Mouse (Mus musculus) megakaryocyte, embryonic 14.5 days (primary cell): Measurements from ENCODE around the gene Acad11. TPM values are rescaled to one million over a fixed set of nuclear protein-coding genes. Genes with fewer than 3 reads are reported as not detected.

Experiments used
- H3K27me3 ChIP-seq: replicated peaks from 2 replicates; pipeline ENCODE3; 2012; ENCODE audit warnings: inconsistent platforms
- H3K36me3 ChIP-seq: replicated peaks from 2 replicates; pipeline ENCODE3; 2012; ENCODE audit warnings: low read length, inconsistent platforms, mixed read lengths
- H3K4me1 ChIP-seq: 2 replicates; pipeline ENCODE4 v1.6.1; 2012; ENCODE audit warnings: inconsistent platforms
- H3K4me3 ChIP-seq: replicated peaks from 2 replicates; pipeline ENCODE3; 2012; ENCODE audit warnings: moderate library complexity, mild to moderate bottlenecking, inconsistent platforms
- H3K9me3 ChIP-seq: 2 replicates; pipeline ENCODE4 v1.6.1; 2012; ENCODE audit warnings: inconsistent platforms
- FLI1 ChIP-seq: IDR thresholded peaks from 2 replicates; pipeline ENCODE4 v1.6.1; 2012; ENCODE audit warnings: low read length, inconsistent platforms, mixed read lengths
- GATA1 ChIP-seq: IDR thresholded peaks from 3 replicates; pipeline ENCODE4 v1.6.1; 2012; ENCODE audit warnings: mixed read lengths, low read length, inconsistent platforms, borderline replicate concordance
- polyA plus RNA-seq: library from polyadenylated mRNA; stranded (reverse); fragments of >175 nt; gene quantifications from 2 replicates; pipeline ENCODE4 v1.2.3, GENCODE M21; 2012; ENCODE audit warnings: low replicate concordance; ENCODE audit not compliant: insufficient read depth

Gene Acad11
- polyA plus RNA-seq, 1 experiment: 14.6 TPM

- peaks cover 12% of the 10 kb centered on the region for H3K36me3 ChIP-seq
- no peak overlapping the region for H3K4me3 ChIP-seq
- no peaks in the 10 kb centered on the region for H3K9me3 ChIP-seq
- no peak for TF ChIP-seq FLI1
- TF ChIP-seq GATA1: no peak
- peaks cover 18% of the 10 kb centered on the region for H3K4me1 ChIP-seq
- H3K27me3 ChIP-seq: no peaks in the 10 kb centered on the region
Measured at GRCm38 (mm10) chr9:104039031-104039695, 24.0 kb upstream of the Acad11 start.

- Histone ChIP-seq H3K9me3 (no peaks in the 10 kb centered on the region), H3K4me1 (peaks cover 18% of the 10 kb centered on the region), H3K36me3 (peaks cover 14% of the 10 kb centered on the region), H3K4me3 (no peak overlapping the region), H3K27me3 (no peaks in the 10 kb centered on the region)
- TF ChIP-seq FLI1: no peak
- TF ChIP-seq GATA1: no peak
Measured at GRCm38 (mm10) chr9:104039742-104040141, 23.4 kb upstream of the Acad11 start.

GRCm38 (mm10) chr9:104040362-104040761, 22.8 kb upstream of the Acad11 start, which contains the start of gene Gm28305:
Gm28305 (plus strand) TSS chr9:104040662.
- H3K4me3 ChIP-seq: no peak within 1 kb of the TSS
- H3K27me3 ChIP-seq: no peaks in the 10 kb centered on the region
- H3K4me1 ChIP-seq: peaks cover 13% of the 10 kb centered on the region
- no peak for TF ChIP-seq FLI1
- no peak for TF ChIP-seq GATA1
- H3K36me3 ChIP-seq: peaks cover 18% of the 10 kb centered on the region
- H3K9me3 ChIP-seq: no peaks in the 10 kb centered on the region

- Histone ChIP-seq H3K9me3 (no peaks in the 10 kb centered on the region), H3K36me3 (peaks cover 35% of the 10 kb centered on the region), H3K4me3 (no peak overlapping the region), H3K4me1 (peaks cover 7% of the 10 kb centered on the region; the same call in 1 of the 2 replicates), H3K27me3 (no peaks in the 10 kb centered on the region)
- TF ChIP-seq FLI1 (no peak), GATA1 (no peak)
Measured at GRCm38 (mm10) chr9:104043676-104044075, 19.5 kb upstream of the Acad11 start.

- Histone ChIP-seq H3K36me3 (peaks cover 97% of the 10 kb centered on the region), H3K4me3 (no peak overlapping the region), H3K27me3 (no peaks in the 10 kb centered on the region), H3K9me3 (no peaks in the 10 kb centered on the region), H3K4me1 (peaks cover 8% of the 10 kb centered on the region)
- no peak for TF ChIP-seq FLI1
- no peak for TF ChIP-seq GATA1
Measured at GRCm38 (mm10) chr9:104051028-104051427, 12.1 kb upstream of the Acad11 start.

GRCm38 (mm10) chr9:104062430-104063243, 540 bp upstream of the Acad11 start, which contains the start of gene Uba5:
Uba5 (minus strand) TSS chr9:104063134.
- Histone ChIP-seq H3K27me3 (no peaks in the 10 kb centered on the region), H3K9me3 (no peaks in the 10 kb centered on the region), H3K36me3 (peaks cover 33% of the 10 kb centered on the region), H3K4me1 (peaks cover 46% of the 10 kb centered on the region), H3K4me3 (peak within 1 kb of the TSS; percentile 100)
- TF ChIP-seq GATA1: no peak
- no peak; the same call in 1 of the 2 replicates for TF ChIP-seq FLI1

- peaks cover 21% of the 10 kb centered on the region for H3K36me3 ChIP-seq
- no peak overlapping the region for H3K4me3 ChIP-seq
- peaks cover 38% of the 10 kb centered on the region for H3K4me1 ChIP-seq
- TF ChIP-seq GATA1 (no peak), FLI1 (no peak)
- no peaks in the 10 kb centered on the region for H3K27me3 ChIP-seq
- no peaks in the 10 kb centered on the region for H3K9me3 ChIP-seq
Measured at GRCm38 (mm10) chr9:104064571-104064970, 1.4 kb downstream of the Acad11 start.

GRCm38 (mm10) chr9:104070241-104070640, 7.1 kb downstream of the Acad11 start:
- Histone ChIP-seq H3K27me3 (no peaks in the 10 kb centered on the region), H3K4me1 (peaks cover 9% of the 10 kb centered on the region), H3K36me3 (peaks cover 18% of the 10 kb centered on the region), H3K9me3 (no peaks in the 10 kb centered on the region), H3K4me3 (no peak overlapping the region)
- no peak for TF ChIP-seq FLI1
- TF ChIP-seq GATA1: no peak

- TF ChIP-seq GATA1 (no peak), FLI1 (no peak)
- no peak overlapping the region for H3K4me3 ChIP-seq
- no peaks in the 10 kb centered on the region for H3K27me3 ChIP-seq
Measured at GRCm38 (mm10) chr9:104070863-104071604, 7.9 kb downstream of the Acad11 start.

More at GRCm38 (mm10) chr9:104070863-104071604, 7.9 kb downstream of the Acad11 start:
- Histone ChIP-seq H3K4me1 (peaks cover 9% of the 10 kb centered on the region), H3K9me3 (no peaks in the 10 kb centered on the region), H3K36me3 (peaks cover 25% of the 10 kb centered on the region)
